Mouse (Mus musculus) heart, adult 2 months (tissue): ENCODE results near the gene Brf1. TPM values are rescaled to one million over a fixed set of nuclear protein-coding genes. Genes with fewer than 3 reads are reported as not detected.
A peak's percentile ranks its signal among the peaks of the same experiment; 100 is the strongest.

Experiments used
- DNase-seq, 2 experiments: peaks; one replicate each; pipeline ENCODE4 v3.0.0; 2021
- H3K27ac ChIP-seq: fragments of 200-600 bp; 2 replicates; pipeline ENCODE4 v1.8.1; 2022
- H3K27me3 ChIP-seq: fragments of 200-500 bp; 2 replicates; pipeline ENCODE4 v1.6.1; 2012; ENCODE audit warnings: mild to moderate bottlenecking, low read length, inconsistent platforms, mixed read lengths; ENCODE audit not compliant: control insufficient read depth, insufficient read depth
- H3K36me3 ChIP-seq: fragments of 200-500 bp; 2 replicates; pipeline ENCODE4 v1.6.1; 2012; ENCODE audit warnings: low read length, inconsistent platforms; ENCODE audit not compliant: control insufficient read depth, insufficient read depth
- H3K4me1 ChIP-seq: fragments of 200-500 bp; 2 replicates; pipeline ENCODE4 v1.6.1; 2011; ENCODE audit warnings: low read length; ENCODE audit not compliant: control insufficient read depth, insufficient read depth
- H3K4me3 ChIP-seq: fragments of 200-600 bp; 2 replicates; pipeline ENCODE4 v1.8.1; 2022
- H3K79me2 ChIP-seq: fragments of 200-500 bp; replicated peaks from 2 replicates; pipeline ENCODE4 v1.6.1; 2012; ENCODE audit warnings: mild to moderate bottlenecking, inconsistent platforms, low read length, moderate library complexity, mixed read lengths; ENCODE audit not compliant: control insufficient read depth, insufficient read depth
- H3K9ac ChIP-seq: fragments of 200-500 bp; 2 replicates; pipeline ENCODE4 v1.6.1; 2012; ENCODE audit warnings: low read depth, mild to moderate bottlenecking, control low read depth, inconsistent platforms, low read length, mixed read lengths
- CTCF ChIP-seq: fragments of 200-600 bp; IDR thresholded peaks from 2 replicates; pipeline ENCODE4 v1.8.1; 2022; ENCODE audit warnings: antibody characterized with exemption, mild to moderate bottlenecking, moderate library complexity
- EP300 ChIP-seq: fragments of 200-500 bp; IDR thresholded peaks from 2 replicates; pipeline ENCODE4 v1.6.1; 2011; ENCODE audit warnings: low read depth, low read length, control low read depth; ENCODE audit not compliant: insufficient read depth
- POLR2A ChIP-seq: fragments of 200-500 bp; IDR thresholded peaks from 2 replicates; pipeline ENCODE4 v1.6.1; 2011; ENCODE audit warnings: mild to moderate bottlenecking, low read depth, low read length, control low read depth; ENCODE audit not compliant: insufficient read depth
- WGBS: fragments of 180-500 bp; shearing (Covaris S2); methylation state at CpG from one replicate; pipeline ENCODE4 v1.1.7; 2018; 5-methylcytosine and 5-hydroxymethylcytosine counted together
- intact Hi-C: fragments of 180-260 bp; cut with DNase I; formaldehyde crosslinking; loops from one replicate; pipeline ENCODE4 v1.15.1; 2025
- polyA plus RNA-seq: library from polyadenylated mRNA; depleted of rRNA; stranded (reverse); fragments of >200 nt; gene quantifications from 2 replicates; pipeline ENCODE4 v1.2.3, GENCODE M21; 2012
- total RNA-seq, 2 experiments: library from RNA; stranded (reverse); gene quantifications; 2 replicates each; pipeline ENCODE4 v1.2.3; 2021

Brf1 gene
- total and polyA plus RNA-seq, 3 experiments = 22.3 to 25.1 (median 22.4) TPM

GRCm38 (mm10) chr12:112952926-112953565, 47.5 kb downstream of the Brf1 start:
- intact Hi-C loops = loop anchor here (5.0 kb wide), 1 partner anchor 189 kb away; the partner anchor contains the start of gene Crip2
- H3K4me1 ChIP-seq = peaks cover 23% of the 10 kb centered on the region
- 51% methylated on average over 3 of the region's 3 CpGs for WGBS
- no peaks in the 10 kb centered on the region for H3K79me2 ChIP-seq
- H3K9ac ChIP-seq = no peak overlapping the region
- peak overlapping the region; percentile 12 for H3K27ac ChIP-seq
- no peaks in the 10 kb centered on the region for H3K27me3 ChIP-seq
- no peaks in the 10 kb centered on the region for H3K36me3 ChIP-seq
- H3K4me3 ChIP-seq = no peak overlapping the region
- DNase-seq = no peak
- TF ChIP-seq CTCF = no peak
- no peak for TF ChIP-seq POLR2A
- TF ChIP-seq EP300 = no peak

DNA sequence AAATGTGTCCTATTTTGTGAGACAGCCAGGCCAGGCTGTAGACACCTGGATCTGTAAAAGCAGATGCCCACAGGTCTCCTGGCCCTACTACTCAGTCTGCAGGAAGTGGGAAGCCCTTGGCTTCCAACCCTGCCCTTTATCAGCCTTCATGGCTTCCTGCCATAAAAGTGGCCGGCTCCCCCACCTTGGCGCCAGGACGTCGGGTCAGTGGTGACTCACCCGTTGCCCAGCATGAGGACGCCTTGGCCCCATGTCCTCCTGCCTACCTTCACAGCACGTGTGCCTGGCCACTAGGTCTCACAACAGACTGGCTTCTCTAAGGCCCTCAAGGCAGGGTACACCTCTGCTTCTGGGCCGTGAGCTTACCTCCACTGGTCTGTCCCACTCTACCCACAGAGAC, 48.1 kb downstream of the Brf1 start:
- no peak; the same call in 1 of the 2 replicates for TF ChIP-seq EP300
- TF ChIP-seq POLR2A = 0 out of 2 replicates have a peak, but pooled peaks have one; percentile 13
- peak overlapping the region; percentile 12 for H3K27ac ChIP-seq
- H3K4me1 ChIP-seq = peaks cover 23% of the 10 kb centered on the region
- peak; percentile 69 to 79 for DNase-seq
- H3K9ac ChIP-seq = no peak overlapping the region
- no peak overlapping the region for H3K4me3 ChIP-seq
- WGBS = 5% methylated on average over 8 of the region's 8 CpGs
- H3K79me2 ChIP-seq = no peaks in the 10 kb centered on the region
- no peaks in the 10 kb centered on the region for H3K36me3 ChIP-seq
- intact Hi-C loops = loop anchor here (5.0 kb wide), 1 partner anchor 190 kb away; the partner anchor contains the start of gene Crip2
- no peaks in the 10 kb centered on the region for H3K27me3 ChIP-seq

- H3K4me3 ChIP-seq = no peak overlapping the region
- no peaks in the 10 kb centered on the region for H3K79me2 ChIP-seq
- no peaks in the 10 kb centered on the region for H3K27me3 ChIP-seq
- peaks cover 23% of the 10 kb centered on the region for H3K4me1 ChIP-seq
- intact Hi-C loops = loop anchor here (5.0 kb wide), 1 partner anchor 191 kb away; the partner anchor contains the start of gene Crip2
- no peak overlapping the region for H3K9ac ChIP-seq
- DNase-seq = no peak
- H3K27ac ChIP-seq = peak overlapping the region; percentile 81
- no peaks in the 10 kb centered on the region for H3K36me3 ChIP-seq
- 17% methylated on average over 7 of the region's 7 CpGs for WGBS
- TF ChIP-seq POLR2A = no peak
- TF ChIP-seq CTCF = no peak
These were observed 49.2 kb downstream of the Brf1 start for GRCm38 (mm10) chr12:112951150-112951842.

DNA sequence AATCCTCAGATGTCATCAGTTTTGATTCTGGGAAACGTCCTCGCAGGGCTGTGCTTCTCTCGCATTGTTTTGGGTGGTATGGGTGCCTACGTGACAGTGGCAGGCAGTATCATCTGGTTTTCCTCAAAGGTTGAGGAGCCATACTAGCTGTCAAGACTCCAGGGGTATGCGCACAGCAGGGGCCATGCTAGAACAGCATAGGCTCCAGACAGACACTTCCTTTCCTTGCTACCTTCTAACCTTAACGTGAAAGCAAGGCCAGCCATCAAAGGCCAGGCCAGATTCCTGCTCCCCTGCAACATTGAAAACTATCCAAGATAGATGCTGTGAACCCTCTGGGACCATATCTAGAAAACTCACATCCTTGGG, 49.8 kb downstream of the Brf1 start:
- H3K4me1 ChIP-seq = peaks cover 23% of the 10 kb centered on the region
- no peaks in the 10 kb centered on the region for H3K27me3 ChIP-seq
- 5% methylated on average over 6 of the region's 6 CpGs for WGBS
- intact Hi-C loops = loop anchor here (5.0 kb wide), 1 partner anchor 192 kb away; the partner anchor contains the start of gene Crip2
- H3K27ac ChIP-seq = peak overlapping the region; percentile 81
- peak overlapping the region; percentile 62 for H3K4me3 ChIP-seq
- H3K79me2 ChIP-seq = no peaks in the 10 kb centered on the region
- H3K36me3 ChIP-seq = no peaks in the 10 kb centered on the region
- no peak for DNase-seq
- peak overlapping the region; percentile 4; the same call in 1 of the 2 replicates for H3K9ac ChIP-seq
- no peak for TF ChIP-seq CTCF
- TF ChIP-seq POLR2A = no peak
- TF ChIP-seq EP300 = no peak

- peaks cover 23% of the 10 kb centered on the region for H3K4me1 ChIP-seq
- H3K9ac ChIP-seq = peak overlapping the region; percentile 67
- peak overlapping the region; percentile 81 for H3K27ac ChIP-seq
- H3K27me3 ChIP-seq = no peaks in the 10 kb centered on the region
- peak; percentile 90 to 91 for DNase-seq
- no peaks in the 10 kb centered on the region for H3K36me3 ChIP-seq
- intact Hi-C loops = loop anchor here (5.0 kb wide), 1 partner anchor 192 kb away; the partner anchor contains the start of gene Crip2
- WGBS = under 1% methylated on average over 58 of the region's 58 CpGs
- H3K4me3 ChIP-seq = peak overlapping the region; percentile 62
- no peaks in the 10 kb centered on the region for H3K79me2 ChIP-seq
- TF ChIP-seq CTCF = no peak
- peak; percentile 51; the same call in 1 of the 2 replicates for TF ChIP-seq POLR2A
These were observed 50.3 kb downstream of the Brf1 start for GRCm38 (mm10) chr12:112950040-112950760.
